Mouse (Mus musculus): ENCODE data around the gene Ddx31. TPM values are rescaled to one million over a fixed set of nuclear protein-coding genes. Genes with fewer than 3 reads are reported as not detected.
A peak's percentile ranks its signal among the peaks of the same experiment; 100 is the strongest.

The Ddx31 gene
- polyA plus RNA-seq, 1 experiment from 2014 or later = 7.5 TPM

DNA sequence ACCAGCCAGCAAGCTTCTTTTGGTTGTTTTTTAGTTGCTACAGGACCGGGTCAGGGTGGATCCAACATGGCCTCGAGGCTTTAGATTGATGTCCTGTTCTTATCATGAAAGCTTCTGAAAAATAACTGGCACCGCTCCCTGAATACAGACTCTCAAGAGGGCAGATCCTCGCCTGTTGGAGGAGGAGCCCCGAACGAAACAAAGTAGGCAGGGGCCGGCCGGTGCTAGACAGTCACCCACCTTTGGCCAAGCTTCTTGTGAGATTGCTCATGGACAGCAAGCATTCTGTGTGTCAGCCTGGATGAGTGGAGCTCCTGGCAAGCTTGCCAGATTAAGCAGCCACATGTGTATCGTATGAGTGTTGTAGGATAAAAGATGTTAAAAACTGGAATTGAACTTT, 64.6 kb downstream of the Ddx31 start:
- peaks cover 27% of the 10 kb centered on the region for H3K36me3 ChIP-seq
- H3K27ac ChIP-seq = no peak overlapping the region
- no peak overlapping the region for H3K9ac ChIP-seq
- H3K4me3 ChIP-seq (replicated peaks) = no peak overlapping the region
- peaks cover 9% of the 10 kb centered on the region; the same call in 1 of the 2 replicates for H3K4me1 ChIP-seq (replicated peaks)
- no peak overlapping the region for H3K4me2 ChIP-seq
- DNase-seq = no peak
- H3K9me3 ChIP-seq (replicated peaks) = no peaks in the 10 kb centered on the region
- peaks cover 35% of the 10 kb centered on the region for H3K27me3 ChIP-seq
- ATAC-seq (ENCODE audit: low read depth) = no peak
- 73% methylated on average over 9 of the region's 9 CpGs for WGBS (ENCODE audit: insufficient replicate concordance)

DNA sequence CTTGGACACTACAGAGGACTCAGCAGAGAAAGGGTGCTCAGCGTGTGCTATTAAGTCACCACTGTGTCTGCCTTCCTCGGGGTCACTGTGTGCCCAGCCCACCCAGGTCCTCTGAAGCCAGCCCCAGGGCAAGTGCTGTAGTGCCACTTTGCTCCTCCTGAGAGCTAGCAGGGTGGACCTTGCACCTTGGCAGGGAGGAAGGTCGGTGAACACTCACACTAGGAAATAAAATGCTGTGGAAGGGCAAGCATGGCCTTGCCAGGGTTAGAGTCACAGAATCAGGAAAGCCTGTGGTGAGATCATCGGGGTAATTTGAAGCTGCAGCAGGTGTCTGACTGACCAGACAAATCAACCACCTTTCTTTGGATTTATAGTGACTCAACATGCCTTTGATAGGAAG, 65.4 kb downstream of the Ddx31 start:
- ATAC-seq (ENCODE audit: low read depth) = no peak
- Histone ChIP-seq H3K4me3 (replicated peaks) (no peak overlapping the region), H3K9me3 (replicated peaks) (no peaks in the 10 kb centered on the region), H3K4me1 (replicated peaks) (peaks cover 9% of the 10 kb centered on the region; the same call in 1 of the 2 replicates), H3K4me2 (no peak overlapping the region), H3K36me3 (peaks cover 20% of the 10 kb centered on the region), H3K9ac (no peak overlapping the region), H3K27me3 (peaks cover 43% of the 10 kb centered on the region), H3K27ac (no peak overlapping the region)
- 61% methylated on average over 4 of the region's 4 CpGs for WGBS (ENCODE audit: insufficient replicate concordance)
- DNase-seq = no peak

DNA sequence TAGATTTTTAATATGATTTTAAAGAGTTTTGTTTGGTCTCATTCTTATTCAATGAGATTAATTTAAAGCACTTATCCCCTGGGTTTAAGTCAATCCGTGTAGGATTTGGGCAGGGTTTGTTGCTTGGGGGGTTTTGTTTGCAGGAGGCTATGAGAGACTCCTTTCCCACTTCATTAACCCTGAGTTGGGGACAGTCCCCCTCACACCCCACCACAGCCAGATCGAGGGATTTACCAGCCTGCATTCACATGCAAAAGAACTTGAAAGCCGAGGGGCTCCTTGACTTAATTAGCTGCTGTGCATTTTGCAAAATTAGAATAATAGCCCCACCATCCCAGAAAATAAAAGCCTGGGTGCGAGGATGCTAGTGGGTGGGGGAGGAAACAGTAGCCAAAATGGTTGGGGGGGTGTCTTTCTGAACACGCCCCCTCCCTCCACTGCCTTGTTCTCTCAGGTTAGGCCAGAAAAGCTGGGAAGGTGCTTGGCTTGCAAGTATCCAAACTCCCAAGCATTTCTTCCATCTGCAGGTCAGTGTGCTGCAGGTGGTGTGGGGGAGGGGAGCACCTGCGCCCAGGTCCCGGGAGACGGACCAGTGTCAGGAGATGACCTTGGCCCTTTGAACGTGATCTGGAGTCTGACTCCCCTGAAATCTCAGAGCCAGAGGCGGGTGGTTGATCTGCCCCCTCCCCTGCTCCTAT, 67.6 kb downstream of the Ddx31 start:
- Histone ChIP-seq H3K9ac (no peak overlapping the region), H3K4me2 (peak overlapping the region; percentile 35), H3K4me1 (replicated peaks) (peaks cover 9% of the 10 kb centered on the region; the same call in 1 of the 2 replicates), H3K9me3 (replicated peaks) (no peaks in the 10 kb centered on the region), H3K4me3 (replicated peaks) (no peak overlapping the region), H3K27me3 (peaks cover 65% of the 10 kb centered on the region), H3K36me3 (peaks cover 16% of the 10 kb centered on the region), H3K27ac (no peak overlapping the region)
- ATAC-seq (ENCODE audit: low read depth) (no peak), DNase-seq (no peak)
- WGBS (ENCODE audit: insufficient replicate concordance) = 16% methylated on average over 10 of the region's 10 CpGs

DNA sequence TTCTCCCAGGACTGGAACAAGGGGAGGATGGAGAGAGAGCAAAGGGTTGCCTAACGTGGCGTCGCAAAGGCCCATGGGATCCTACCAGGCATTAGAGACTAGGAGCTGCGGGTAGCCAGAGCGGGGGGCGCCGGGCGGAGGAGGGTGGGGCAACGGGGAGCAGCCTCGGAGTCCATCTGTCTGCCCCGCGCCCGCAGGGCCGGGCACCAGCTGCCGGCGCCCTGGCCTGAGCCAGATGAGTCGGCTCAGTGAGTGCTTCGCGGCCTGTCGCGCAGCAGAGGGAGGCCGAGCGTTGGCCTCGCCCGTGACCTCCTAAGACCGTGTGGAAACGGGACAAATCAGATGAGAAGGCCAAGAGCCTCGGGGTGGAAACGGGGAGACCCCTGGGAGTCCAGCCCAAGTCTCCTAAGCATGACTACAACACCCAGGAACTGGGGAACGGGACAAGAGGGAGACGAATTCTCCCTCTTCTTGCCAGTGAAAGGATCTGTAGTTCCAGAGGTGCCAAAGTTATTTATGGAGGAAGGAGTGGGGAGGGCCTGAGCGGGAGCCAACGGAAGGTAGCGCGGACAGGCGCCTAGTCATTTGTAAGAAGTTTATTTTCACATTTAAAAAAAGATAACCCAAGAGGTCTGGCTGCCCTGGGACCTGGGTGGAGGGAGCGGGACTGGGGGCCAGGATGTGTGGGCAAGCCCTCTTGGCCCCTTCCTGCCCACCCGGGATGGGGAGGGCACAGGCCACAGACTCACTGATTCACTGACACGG, 68.4 kb downstream of the Ddx31 start:
- WGBS (ENCODE audit: insufficient replicate concordance) = 4% methylated on average over 36 of the region's 39 CpGs
- H3K27ac ChIP-seq = no peak overlapping the region
- ATAC-seq (ENCODE audit: low read depth) = no peak
- 0 out of 2 replicates have a peak overlapping the region, but pooled peaks have one; percentile 19 for H3K4me3 ChIP-seq (replicated peaks)
- no peaks in the 10 kb centered on the region for H3K9me3 ChIP-seq (replicated peaks)
- DNase-seq = no peak
- peaks cover 9% of the 10 kb centered on the region; the same call in 1 of the 2 replicates for H3K4me1 ChIP-seq (replicated peaks)
- H3K9ac ChIP-seq = no peak overlapping the region
- H3K27me3 ChIP-seq = peaks cover 73% of the 10 kb centered on the region
- H3K36me3 ChIP-seq = peaks cover 16% of the 10 kb centered on the region
- peak overlapping the region; percentile 35 for H3K4me2 ChIP-seq

DNA sequence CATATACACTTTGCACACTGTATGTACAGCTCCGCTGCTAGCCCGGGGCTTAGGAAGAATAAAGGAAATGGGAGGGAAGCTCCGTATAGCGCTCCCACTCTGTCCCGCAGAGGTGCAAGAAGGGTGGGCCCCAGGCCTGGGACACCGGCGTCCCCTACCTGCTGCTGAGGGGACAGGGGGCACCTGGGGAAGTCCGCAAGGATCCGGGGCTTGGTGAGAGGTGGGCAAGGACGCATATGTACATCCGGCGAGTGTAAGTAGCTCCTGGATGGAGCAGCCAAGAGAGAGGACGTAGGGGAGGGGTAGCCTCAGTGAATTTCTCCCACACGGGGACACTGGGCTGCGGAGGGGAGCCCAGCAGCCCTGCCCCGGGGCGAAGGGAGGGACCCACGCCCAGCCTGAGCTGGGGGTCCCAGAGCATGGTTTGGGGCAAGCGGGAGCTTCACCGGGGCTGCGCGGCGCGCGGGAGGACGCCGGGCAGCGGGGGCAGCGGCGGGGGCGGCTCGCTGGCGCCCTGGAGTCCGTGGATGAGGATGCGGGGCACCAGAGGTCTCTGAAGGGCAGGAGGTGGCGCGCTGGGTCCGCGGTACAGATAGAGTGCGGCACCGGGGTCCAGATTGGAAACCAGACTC, 69.1 kb downstream of the Ddx31 start:
- Histone ChIP-seq H3K9me3 (replicated peaks) (no peaks in the 10 kb centered on the region), H3K9ac (no peak overlapping the region), H3K27me3 (peaks cover 80% of the 10 kb centered on the region), H3K36me3 (peaks cover 15% of the 10 kb centered on the region), H3K4me1 (replicated peaks) (peaks cover 9% of the 10 kb centered on the region; the same call in 1 of the 2 replicates), H3K27ac (no peak overlapping the region), H3K4me2 (peak overlapping the region; percentile 8; the same call in 1 of the 2 replicates), H3K4me3 (replicated peaks) (no peak overlapping the region; the same call in 1 of the 2 replicates)
- DNase-seq (no peak), ATAC-seq (ENCODE audit: low read depth) (no peak)
- whole genome bisulfite sequencing (ENCODE audit: insufficient replicate concordance) = 2% methylated on average over 41 of the region's 41 CpGs

DNA sequence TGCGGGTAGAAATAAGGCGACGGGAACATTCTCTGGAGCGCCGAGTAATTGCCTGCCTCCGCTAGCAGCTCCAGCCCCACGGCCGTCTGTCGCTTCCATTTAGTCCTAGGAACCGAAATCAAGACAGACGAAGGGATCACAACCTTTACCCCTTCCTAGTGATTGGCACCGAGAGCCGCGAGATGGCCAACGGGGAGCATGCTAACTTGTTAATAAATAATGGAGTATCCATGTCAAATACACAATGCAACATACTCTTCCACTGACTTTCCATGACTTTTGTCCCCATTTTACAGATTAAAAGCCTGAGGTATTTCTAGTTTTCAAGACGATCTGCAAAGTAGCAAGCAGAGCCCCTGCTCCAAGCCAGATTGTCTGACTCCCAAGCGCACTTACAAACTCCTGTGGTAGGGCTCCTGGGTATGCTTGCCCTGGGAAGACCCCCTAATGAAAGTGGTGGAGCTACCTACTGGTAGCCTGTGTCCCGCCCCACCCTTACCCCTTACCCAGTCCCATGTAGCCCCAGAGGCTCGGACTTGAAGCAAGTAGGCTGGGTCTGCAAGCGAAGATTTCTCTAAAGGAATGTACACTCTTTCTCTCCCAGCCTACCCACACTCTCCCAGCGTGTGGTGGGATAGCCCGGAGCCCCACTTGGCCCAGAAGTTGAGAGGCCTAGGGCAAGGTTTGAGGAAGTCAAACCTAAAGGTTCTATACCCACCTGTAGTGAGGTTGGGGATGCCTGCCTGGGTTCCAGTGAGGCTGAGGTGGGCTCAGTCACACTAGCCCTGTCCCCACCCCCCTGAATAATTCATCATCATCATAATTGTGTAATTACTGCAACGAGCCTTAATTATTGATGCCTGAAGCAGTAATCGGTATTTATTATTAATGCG, 69.9 kb downstream of the Ddx31 start:
- DNase-seq = no peak
- WGBS (ENCODE audit: insufficient replicate concordance) = 11% methylated on average over 25 of the region's 25 CpGs
- H3K9me3 ChIP-seq (replicated peaks) = no peaks in the 10 kb centered on the region
- H3K36me3 ChIP-seq = 0 out of 2 replicates have a peak, but pooled peaks cover 8% of the 10 kb centered on the region
- no peak overlapping the region for H3K9ac ChIP-seq
- no peak for ATAC-seq (ENCODE audit: low read depth)
- H3K27me3 ChIP-seq = peaks cover 88% of the 10 kb centered on the region
- H3K27ac ChIP-seq = no peak overlapping the region
- no peak overlapping the region for H3K4me2 ChIP-seq
- peaks cover 9% of the 10 kb centered on the region; the same call in 1 of the 2 replicates for H3K4me1 ChIP-seq (replicated peaks)
- H3K4me3 ChIP-seq (replicated peaks) = no peak overlapping the region

DNA sequence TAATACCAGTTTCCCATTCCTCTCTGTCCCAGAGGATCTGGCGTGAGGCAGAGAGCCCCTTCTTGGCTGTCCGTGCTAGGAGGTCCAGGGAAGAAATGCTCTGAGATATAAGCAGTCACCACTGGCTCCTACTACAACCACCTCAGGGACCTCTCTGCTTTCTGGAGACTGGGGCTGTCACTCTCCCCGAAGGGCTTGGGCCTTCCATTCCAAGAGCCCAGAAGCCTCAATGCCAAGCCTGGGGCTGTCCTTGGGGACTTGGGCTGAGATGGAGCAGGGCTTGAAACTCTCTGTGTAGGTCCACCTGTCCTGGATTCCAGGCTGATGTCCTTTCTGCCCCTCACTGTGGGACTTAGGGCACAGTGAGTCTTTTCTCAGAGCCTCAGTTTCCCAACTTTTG, 70.7 kb downstream of the Ddx31 start:
- DNase-seq (no peak), ATAC-seq (ENCODE audit: low read depth) (no peak)
- Histone ChIP-seq H3K9ac (no peak overlapping the region), H3K4me2 (no peak overlapping the region), H3K4me3 (replicated peaks) (no peak overlapping the region), H3K27me3 (peaks cover 96% of the 10 kb centered on the region), H3K27ac (no peak overlapping the region), H3K4me1 (replicated peaks) (peaks cover 9% of the 10 kb centered on the region; the same call in 1 of the 2 replicates), H3K9me3 (replicated peaks) (no peaks in the 10 kb centered on the region), H3K36me3 (0 out of 2 replicates have a peak, but pooled peaks cover under 1% of the 10 kb centered on the region)
- 15% methylated on average over 3 of the region's 3 CpGs for WGBS (ENCODE audit: insufficient replicate concordance)

DNA sequence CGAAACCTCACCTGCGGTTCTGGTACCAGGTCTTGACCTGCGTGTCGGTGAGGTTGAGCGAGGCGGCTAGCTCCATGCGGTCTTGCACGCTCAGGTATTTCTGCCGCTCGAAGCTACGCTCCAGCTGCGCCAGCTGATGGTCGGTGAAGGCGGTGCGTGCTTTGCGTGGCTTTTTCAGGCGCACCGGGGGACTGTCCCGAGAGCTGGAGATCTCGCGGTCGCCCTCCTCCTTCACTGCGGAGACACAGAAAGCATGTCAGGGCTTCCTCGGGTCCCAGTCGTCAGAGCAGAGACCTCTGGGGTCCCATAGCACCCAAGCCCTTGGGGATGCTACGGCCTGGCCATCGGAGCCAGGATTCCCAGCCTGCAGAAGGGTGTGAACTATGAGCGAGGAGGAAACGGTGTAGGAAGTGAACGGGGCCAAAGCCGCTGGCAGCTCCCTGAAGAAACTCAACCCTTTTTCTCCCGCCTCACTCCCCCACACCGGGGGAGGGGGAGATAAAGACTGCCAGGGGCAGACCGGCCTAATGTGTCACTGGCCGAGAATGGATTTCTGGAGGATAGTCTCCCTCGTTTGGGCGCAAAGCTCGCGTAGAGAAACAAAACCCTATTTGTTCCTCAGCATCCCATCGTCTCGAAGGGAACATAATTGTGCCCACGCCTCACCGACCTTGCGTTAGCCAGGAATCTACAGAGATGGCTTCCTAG, 71.3 kb downstream of the Ddx31 start:
- H3K9me3 ChIP-seq (replicated peaks) = no peaks in the 10 kb centered on the region
- no peaks in the 10 kb centered on the region for H3K36me3 ChIP-seq
- WGBS (ENCODE audit: insufficient replicate concordance) = 2% methylated on average over 44 of the region's 44 CpGs
- DNase-seq (no peak), ATAC-seq (ENCODE audit: low read depth) (no peak)
- H3K4me1 ChIP-seq (replicated peaks) = peaks cover 9% of the 10 kb centered on the region; the same call in 1 of the 2 replicates
- no peak overlapping the region for H3K9ac ChIP-seq
- no peak overlapping the region for H3K4me3 ChIP-seq (replicated peaks)
- H3K27ac ChIP-seq = no peak overlapping the region
- no peak overlapping the region for H3K4me2 ChIP-seq
- H3K27me3 ChIP-seq = peaks cover 100% of the 10 kb centered on the region

DNA sequence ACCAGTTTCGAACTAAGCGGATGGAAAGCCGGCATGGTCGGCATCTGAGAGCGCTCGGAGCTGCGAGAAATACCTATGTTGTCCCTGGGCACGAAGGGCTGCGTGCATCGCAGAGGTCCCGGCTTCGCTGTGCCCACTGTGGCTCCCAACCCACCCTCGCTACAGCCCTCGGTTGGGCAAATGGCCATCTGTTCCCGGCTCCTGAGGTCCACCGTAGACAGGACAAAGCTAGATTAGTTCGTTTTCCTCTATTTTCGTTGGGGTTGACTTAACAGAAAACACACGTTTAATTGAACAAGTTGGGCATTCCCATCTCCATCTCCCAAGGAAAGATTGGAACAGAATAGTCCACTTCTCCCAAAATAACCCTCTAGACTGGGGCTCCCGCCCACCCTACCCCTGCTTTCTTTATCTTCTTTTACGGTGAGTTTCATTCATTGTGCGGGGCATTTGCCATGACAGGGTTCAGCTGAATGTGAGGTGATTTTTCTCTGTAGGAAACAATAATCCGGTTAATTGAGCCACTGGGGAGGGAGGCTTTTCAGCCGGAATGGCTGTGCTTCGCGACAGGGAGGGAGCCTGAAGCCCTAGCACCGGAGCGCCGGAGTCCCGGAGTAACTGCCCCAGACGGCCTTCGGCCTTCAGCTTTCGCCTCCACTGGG, 72.0 kb downstream of the Ddx31 start:
- H3K9me3 ChIP-seq (replicated peaks) = no peaks in the 10 kb centered on the region
- ATAC-seq (ENCODE audit: low read depth) = no peak
- H3K27me3 ChIP-seq = peaks cover 100% of the 10 kb centered on the region
- no peaks in the 10 kb centered on the region for H3K36me3 ChIP-seq
- no peak overlapping the region for H3K4me3 ChIP-seq (replicated peaks)
- H3K9ac ChIP-seq = no peak overlapping the region
- H3K4me1 ChIP-seq (replicated peaks) = peaks cover 9% of the 10 kb centered on the region; the same call in 1 of the 2 replicates
- H3K27ac ChIP-seq = no peak overlapping the region
- H3K4me2 ChIP-seq = no peak overlapping the region
- no peak for DNase-seq
- 5% methylated on average over 33 of the region's 33 CpGs for WGBS (ENCODE audit: insufficient replicate concordance)

DNA sequence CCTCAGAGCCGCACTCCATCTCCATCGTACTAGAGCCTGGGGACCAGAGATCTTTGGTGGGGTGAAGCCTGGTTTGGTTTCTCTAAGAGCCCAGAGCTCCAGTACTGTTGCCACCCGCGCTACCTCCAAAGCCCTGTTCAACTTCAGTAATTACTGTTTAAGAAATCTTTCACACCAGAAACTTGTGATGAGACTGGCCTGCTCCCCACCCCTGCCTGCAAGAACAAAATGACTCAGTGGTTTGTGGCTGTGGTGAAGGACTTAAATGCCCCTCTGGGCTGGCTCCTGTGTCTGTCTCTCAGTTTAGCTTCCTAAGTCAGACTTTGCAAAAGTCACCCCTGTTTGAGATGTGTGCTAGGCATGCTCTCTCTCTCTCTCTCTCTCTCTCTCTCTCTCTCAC, 72.8 kb downstream of the Ddx31 start:
- Histone ChIP-seq H3K9ac (no peak overlapping the region), H3K4me2 (no peak overlapping the region)
- DNase-seq = no peak

More for the DNA sequence above, 72.8 kb downstream of the Ddx31 start:
- H3K36me3 ChIP-seq = no peaks in the 10 kb centered on the region
- peaks cover 100% of the 10 kb centered on the region for H3K27me3 ChIP-seq
- H3K4me3 ChIP-seq (replicated peaks) = no peak overlapping the region
- no peak overlapping the region for H3K27ac ChIP-seq
- no peak for ATAC-seq (ENCODE audit: low read depth)
- 6% methylated on average over 4 of the region's 4 CpGs for WGBS (ENCODE audit: insufficient replicate concordance)
- H3K9me3 ChIP-seq (replicated peaks) = no peaks in the 10 kb centered on the region
- peaks cover 16% of the 10 kb centered on the region for H3K4me1 ChIP-seq (replicated peaks)
